Mouse (Mus musculus): Measurements from ENCODE around the gene Mgat4a.

Gene Mgat4a

DNA sequence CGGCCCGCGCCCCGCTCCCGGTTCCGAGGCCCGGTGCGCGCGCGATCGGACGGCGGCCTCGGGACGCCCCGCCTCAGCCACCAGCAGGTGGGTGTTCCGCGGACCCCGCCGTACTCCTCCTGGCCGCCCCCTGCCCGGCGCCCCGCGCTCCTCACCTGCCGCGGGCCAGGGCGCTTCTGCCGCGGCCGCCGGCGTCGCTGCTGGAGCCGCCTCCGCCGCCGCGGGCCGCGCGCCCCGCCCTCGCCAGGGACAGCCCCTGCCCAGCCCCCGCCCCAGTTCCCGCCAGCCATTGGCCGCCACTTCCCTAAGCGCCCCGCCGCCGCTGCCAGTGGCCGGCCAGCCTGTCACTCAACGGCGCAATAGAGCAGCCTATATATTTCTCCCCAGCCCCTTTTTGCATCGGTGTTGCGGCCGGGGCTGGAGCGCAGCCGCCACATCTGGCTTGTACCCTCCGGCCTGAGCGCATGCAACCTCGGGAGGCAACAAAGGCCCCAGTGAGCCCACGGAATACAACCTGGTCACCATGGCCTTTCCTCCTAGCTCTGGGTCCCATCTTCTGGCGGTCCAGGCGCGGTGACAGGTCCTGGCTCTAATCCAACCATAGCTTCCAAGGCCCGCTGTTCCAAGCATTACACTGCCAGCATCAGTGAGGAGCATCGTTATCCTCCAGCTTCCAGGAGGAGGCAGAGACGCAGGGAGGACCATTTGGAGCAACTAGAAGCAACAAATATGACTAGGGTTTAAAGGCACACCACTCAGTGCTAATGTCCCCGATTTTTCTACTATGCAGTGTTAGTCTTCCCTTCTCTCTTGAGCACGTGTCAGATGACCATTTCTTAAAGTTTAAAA, at the start of gene Mgat4a:
TSS of gene Mgat4a (minus strand) at position 207 of the 849 bp plus-strand sequence.
- in situ Hi-C loops (cut with MboI, MseI): no loop called here

- in situ Hi-C loops (cut with MboI, MseI): no loop called here
Measured at GRCm38 (mm10) chr1:37585809-37586480, 45.1 kb upstream of the Mgat4a start.

DNA sequence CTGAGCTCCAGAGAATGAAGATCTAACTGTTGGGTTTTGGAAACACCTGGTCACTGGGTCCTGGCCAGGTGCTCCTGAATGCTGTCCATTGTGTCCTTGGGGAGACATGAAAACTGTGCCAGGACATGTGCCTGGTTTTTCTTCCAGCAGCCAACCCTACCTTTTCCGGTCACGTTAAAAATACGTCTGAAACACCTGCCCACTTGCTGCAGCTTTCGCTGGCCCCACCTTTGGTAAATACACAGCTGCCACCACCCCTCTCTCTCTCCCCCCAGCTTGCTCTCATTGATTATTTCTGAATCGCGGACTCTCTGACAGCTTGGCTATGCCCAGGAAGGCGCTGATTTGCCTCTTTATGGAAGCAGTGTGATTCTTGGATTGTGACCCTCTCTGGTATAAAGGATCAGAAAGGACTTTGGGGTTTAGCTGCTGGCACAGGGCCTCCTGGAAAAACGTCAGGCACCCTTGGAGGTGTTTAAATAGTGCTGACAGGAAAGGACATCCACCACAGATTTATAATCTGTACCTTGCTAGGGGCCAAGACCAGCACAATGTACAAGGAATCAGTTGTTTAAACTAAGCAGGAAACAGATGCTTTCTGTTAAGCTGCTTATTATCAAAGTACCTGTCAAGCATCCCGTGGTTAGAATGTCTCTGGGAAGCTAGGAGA, 43.1 kb upstream of the Mgat4a start:
- in situ Hi-C loops (cut with MboI, MseI): no loop called here

DNA sequence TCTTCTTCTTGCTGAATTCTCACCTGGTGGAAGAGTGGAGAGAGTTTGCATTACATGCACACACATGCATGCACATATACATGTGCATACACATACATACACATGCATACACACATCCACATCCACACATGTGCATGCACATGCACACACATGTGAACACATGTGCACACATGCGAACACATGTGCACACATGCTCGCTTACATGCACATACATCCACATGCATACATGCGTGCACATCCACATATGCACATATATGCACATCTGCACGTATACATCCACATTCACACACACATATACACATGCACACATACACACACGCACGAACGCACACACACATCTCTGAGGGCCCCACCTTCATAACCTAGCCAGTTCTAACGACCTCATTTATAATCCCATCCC, 42.4 kb upstream of the Mgat4a start:
- in situ Hi-C loops (cut with MboI, MseI): no loop called here

- in situ Hi-C loops (cut with MboI, MseI): no loop called here
Measured at GRCm38 (mm10) chr1:37579686-37580085, 38.9 kb upstream of the Mgat4a start.

- in situ Hi-C loops (cut with MboI, MseI): no loop called here
Measured at GRCm38 (mm10) chr1:37572528-37573272, 31.9 kb upstream of the Mgat4a start.

GRCm38 (mm10) chr1:37568379-37568778, 27.6 kb upstream of the Mgat4a start:
- in situ Hi-C loops (cut with MboI, MseI): loop anchor here (10.0 kb wide), 1 partner anchor 656 kb away; no protein-coding TSS in a partner anchor

DNA sequence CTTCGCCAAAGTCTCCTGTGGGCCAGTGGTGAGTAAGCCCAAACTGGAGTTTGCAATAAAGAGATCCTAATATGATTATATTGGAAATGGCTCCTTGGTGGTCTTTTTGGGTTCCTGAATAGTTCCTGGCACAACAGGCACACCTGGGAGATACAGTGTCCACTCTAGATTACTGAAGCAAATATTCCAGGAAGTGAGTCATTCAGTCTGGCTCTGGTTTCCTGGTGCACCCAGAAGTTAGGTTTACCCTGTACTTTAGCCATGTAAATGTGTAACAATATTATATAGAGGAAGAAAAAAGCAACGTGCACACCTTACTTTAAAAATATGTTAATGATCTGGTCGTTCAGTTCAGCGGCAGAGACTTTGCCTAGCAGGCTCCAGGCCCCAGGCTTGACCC, 25.9 kb upstream of the Mgat4a start:
- in situ Hi-C loops (cut with MboI, MseI): loop anchor here (10.0 kb wide), 1 partner anchor 658 kb away; no protein-coding TSS in a partner anchor

DNA sequence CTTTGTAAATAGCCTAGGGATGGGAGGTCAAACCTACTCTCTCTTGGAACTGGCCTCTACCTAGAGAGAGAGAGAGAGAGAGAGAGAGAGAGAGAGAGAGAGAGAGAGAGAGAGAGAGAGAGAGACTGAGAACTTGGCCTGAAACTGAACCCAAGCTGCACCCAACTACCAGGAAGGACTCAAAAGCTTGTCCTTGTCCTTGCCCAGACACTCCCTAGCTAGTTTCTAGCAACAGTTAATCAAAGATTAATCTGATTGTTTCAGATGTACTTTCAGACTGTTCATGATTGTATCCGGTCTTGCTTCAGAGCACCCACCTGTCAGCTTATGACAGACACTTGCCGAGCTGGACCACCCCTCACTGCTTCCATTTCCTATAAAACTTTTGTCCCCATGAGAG, 25.5 kb upstream of the Mgat4a start:
- in situ Hi-C loops (cut with MboI, MseI): loop anchor here (10.0 kb wide), 1 partner anchor 658 kb away; no protein-coding TSS in a partner anchor

- in situ Hi-C loops (cut with MboI, MseI): loop anchor here (10.0 kb wide), 1 partner anchor 659 kb away; no protein-coding TSS in a partner anchor
Measured at GRCm38 (mm10) chr1:37565396-37565795, 24.6 kb upstream of the Mgat4a start.

DNA sequence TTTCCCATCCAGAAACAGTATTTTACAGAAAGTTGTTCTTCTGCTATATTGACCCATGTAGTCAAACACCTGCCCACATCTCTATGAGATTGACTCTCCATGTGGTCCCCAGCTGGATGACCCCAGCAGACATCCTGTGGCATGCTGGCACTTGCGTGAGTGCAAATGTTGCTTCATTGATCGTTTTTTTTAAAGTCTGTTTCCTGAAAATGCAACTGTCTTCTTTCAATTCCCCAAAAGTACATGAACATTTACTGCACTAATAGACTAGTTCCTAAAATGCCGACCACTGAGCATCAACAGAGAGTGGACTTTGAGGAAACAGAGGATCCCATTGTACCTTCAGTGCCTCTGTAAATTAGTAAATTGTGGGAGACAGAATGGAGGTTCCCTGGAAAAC, 21.1 kb upstream of the Mgat4a start:
- in situ Hi-C loops (cut with MboI, MseI): loop anchor here (10.0 kb wide), 1 partner anchor 663 kb away; no protein-coding TSS in a partner anchor

DNA sequence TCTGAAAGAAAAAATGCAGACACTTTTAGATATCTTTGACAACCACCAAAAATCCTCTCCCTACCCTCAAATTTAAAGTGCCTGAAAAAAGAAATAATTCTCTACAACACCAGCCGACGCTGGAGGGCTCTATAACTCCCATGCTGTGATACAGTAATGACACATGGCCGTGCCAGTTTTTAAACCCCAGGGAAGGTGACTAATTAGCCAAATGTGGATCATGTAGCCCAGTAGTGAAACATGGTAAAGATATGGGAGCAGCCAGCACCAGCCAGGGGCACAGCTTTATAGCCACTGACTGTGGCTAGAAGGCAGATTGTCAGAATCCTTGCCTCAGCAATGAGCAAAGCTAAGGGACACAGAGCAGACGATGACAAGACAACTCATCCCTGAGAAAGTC, 19.5 kb upstream of the Mgat4a start:
- in situ Hi-C loops (cut with MboI, MseI): loop anchor here (10.0 kb wide), 1 partner anchor 664 kb away; no protein-coding TSS in a partner anchor

DNA sequence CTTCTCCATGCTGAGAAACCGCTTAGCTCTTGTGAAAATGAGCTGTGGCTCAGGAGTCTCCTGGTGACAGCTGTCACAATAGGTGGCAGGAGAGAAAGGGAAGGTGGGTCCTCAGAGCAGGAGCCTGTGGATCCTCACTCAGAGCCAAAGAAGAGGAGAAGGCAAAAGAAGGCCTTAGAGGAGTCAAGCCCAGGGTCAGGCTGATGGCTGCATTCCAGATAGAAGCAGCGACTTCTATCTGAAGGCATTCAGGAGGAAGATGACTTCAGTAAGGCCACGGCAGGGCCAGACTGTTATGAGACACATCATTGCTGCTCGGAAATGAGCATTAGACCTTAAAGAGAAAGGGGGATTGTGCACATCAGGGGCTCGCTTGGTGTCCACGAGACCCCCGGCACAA, 11.2 kb upstream of the Mgat4a start:
- in situ Hi-C loops (cut with MboI, MseI): no loop called here

DNA sequence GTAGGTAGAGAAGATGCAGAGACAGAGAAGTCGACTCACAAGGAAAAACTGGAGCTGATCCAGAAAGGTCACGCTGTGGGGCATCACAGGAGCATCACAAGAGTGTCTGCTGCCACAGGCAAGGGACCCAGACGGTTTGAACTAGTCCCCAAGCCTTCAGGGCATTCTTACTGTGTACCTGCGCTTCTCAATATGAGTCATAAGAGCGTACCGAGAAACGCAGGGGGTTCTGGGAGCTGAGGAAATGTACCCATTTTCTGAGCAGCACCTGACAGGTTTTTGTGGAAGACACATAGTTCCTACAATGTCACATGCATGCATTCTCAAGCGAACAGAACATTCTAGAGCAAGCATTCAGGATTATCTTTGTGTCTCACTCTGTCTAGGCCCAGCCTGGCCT, 8.7 kb upstream of the Mgat4a start:
- in situ Hi-C loops (cut with MboI, MseI): loop anchor here (5.0 kb wide), 1 partner anchor 992 kb away; the partner anchor contains the start of gene Sema4c

DNA sequence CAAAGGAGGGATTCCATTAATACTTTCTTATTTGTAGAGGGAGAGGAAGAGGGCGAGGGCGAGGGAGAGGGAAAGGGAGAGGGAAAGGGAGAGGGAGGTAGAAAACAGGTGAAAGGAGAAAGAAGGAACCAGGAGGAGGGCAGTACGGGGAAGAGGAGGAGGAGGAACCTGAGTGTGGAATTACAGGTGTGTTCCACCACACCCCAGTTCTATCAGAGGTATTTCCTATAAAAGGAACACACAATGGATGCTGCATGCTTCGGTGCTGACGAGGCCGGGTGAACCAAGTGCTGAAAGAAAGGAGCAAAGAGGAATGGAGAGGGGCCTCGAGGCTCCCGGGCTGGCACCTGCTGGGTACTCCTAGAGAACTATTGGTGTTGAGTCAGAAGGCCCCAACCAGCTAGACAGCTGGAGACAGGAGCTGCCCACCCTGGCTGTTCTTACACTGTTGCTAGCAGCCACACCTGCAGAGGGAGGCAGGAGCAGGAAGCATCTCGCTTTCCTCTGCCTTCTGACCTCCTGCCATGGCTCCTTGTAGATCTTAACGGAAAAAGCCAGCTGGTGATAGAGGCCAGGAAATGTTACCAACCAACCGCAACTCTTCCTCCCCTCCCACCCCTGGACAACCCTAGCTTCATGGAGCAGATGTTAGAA, 5.7 kb upstream of the Mgat4a start:
- in situ Hi-C loops (cut with MboI, MseI): loop anchor here (5.0 kb wide), 1 partner anchor 989 kb away; the partner anchor contains the start of gene Sema4c

DNA sequence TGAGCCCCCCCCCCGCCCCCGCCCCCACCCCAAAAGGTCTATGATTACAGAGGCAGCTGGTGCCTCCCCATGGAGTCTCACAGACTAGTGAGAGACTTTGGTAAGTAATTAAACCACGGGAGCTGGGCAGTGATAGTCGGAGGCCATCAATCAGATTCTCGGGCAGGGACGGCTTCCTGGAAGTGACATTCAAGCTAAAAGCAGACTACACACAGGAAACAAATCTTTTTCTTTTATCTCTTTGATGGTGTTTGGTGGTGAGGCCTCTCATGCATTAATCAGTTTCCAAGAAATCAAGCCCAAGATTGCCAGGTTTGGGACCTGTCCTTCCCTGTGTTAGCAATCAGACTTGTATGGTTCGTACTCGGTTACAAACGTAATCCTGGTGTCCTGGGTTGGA, 3.4 kb upstream of the Mgat4a start:
- in situ Hi-C loops (cut with MboI, MseI): no loop called here

GRCm38 (mm10) chr1:37543057-37543456, 2.2 kb upstream of the Mgat4a start:
- in situ Hi-C loops (cut with MboI, MseI): no loop called here

DNA sequence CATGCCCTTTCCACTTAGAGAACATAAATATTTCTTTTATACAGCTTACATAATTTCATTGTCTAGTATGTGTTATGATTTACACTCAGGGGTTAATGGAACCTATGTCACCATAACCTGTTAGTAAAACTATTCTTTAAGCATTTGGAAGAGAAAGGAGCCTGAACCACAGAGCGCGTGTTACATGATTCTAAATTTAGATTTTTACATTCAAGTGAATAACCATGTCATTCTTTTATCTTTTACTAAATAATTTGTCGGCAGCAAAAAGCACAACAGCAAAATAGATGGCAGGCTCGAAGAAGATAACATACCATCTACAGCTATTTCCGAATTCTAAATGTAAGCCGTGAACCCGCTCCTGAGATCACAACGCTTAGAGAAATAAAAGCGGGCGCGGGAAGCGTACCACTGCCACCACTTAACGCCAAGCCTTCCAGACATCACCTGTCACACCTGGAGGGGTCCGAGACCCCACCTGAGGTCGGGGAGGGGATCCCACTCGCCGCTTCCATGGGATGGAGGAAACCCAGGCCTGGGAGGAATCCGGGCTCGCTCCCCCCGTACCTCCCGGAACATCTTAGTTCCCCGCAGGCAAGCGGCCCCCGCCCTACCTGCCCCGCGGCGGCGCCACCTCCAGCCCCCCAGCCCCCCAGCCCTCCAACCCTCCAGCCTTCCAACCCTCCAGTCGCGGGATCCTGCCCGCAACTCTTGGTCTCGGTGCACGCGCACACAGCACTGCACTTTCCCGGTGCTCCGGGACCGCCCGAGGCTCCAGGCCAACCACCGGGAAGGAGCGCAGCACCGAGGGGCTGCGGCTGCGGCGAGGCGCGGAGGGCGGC, 627 bp downstream of the Mgat4a start:
- in situ Hi-C loops (cut with MboI, MseI): loop anchor here (5.0 kb wide), 1 partner anchor 87 kb away; no protein-coding TSS in a partner anchor

GRCm38 (mm10) chr1:37534532-37535108, 6.2 kb downstream of the Mgat4a start:
- in situ Hi-C loops (cut with MboI, MseI): loop anchor here (5.0 kb wide), 2 partner anchors 52 to 93 kb away; no protein-coding TSS in a partner anchor

Data from regulatory T cell (primary cell).